Mouse (Mus musculus): ENCODE measurements at regions not wholly inside any gene's neighbourhood (a gene's known extent, or its start where the extent isn't known, plus 50 kb on each side); places are given as distances from the start of the nearest gene placed in this dataset.

DNA sequence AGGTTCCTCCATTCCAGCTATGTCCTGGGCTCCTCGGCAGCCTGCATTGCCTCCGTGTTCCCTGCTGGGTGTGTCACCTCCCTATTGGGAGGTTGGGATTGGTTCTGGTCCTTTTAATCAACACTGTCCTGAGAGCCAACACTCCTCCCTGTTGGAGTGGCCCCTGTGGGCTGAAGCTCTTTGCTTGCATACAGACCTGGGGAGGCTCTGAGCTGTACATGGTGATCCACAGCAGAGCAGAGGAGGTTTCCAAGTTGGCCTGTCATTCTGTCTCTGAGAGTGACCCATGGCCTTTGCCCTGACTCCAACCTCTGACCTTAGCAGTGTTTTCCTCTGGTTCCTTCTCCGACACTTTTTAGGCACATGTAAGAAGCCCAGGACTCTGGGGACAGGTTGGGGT is 132.4 kb downstream of the Tpra1 start:
- H3K4me1 ChIP-seq (ENCODE audit: control insufficient read depth, insufficient read depth, low read length): no peaks in the 10 kb centered on the region
- H3K27ac ChIP-seq (ENCODE audit: control insufficient read depth, insufficient read depth, low read depth, low read length): no peak overlapping the region
- TF ChIP-seq POLR2A (IDR thresholded peaks at IDR 0.05; ENCODE audit: control insufficient read depth, low read depth, low read length) (no peak), CTCF (IDR thresholded peaks at IDR 0.05; ENCODE audit: control insufficient read depth, insufficient read depth, insufficient replicate concordance, low read depth, low read length) (no peak)
- no peaks in the 10 kb centered on the region for H3K27me3 ChIP-seq (ENCODE audit: control insufficient read depth, insufficient read depth, low read length)
- H3K36me3 ChIP-seq (ENCODE audit: control insufficient read depth, insufficient read depth, low read length): no peaks in the 10 kb centered on the region
- no peak overlapping the region for H3K4me3 ChIP-seq (ENCODE audit: control insufficient read depth, low read depth, low read length)

DNA sequence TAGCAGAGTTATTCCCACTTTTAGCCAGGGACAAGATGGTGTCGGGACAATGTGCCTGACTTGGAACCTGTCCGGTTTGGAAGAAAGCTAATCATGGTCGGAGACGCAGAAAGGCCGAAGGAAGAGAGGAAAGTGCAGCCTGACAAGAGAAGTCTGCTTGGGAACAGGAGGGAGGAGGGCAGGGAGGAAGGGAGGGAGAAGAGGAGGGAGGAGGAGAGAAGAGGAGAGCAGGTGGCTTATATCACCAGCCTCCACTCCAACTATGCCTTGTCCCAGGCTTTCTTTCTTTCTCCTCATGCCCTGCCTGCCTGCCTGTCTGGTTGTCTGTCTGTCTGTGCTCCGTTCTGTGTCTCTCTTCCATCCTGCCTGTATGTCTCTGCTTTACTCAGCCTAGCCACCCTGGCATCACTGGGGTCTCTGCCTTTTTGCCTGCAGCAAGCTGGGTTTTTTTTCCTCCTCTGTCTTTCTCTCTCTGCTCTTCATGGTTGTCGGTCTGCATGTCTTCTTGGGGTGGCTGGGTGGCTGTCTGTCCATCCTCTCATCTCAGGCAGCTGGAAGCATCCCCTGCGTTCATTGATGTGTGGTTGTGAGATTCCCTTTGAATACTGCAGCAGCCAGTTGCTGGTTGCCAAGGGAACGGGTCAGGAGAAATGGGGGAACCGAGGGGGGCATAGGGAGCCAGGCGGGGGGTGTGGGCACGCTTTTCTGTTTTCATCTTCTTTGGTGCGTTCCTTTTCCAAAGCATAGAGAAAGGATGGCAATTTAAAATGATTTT is 133.2 kb downstream of the Tpra1 start:
- Histone ChIP-seq H3K36me3 (ENCODE audit: control insufficient read depth, insufficient read depth, low read length) (no peaks in the 10 kb centered on the region), H3K4me1 (ENCODE audit: control insufficient read depth, insufficient read depth, low read length) (no peaks in the 10 kb centered on the region), H3K27ac (ENCODE audit: control insufficient read depth, insufficient read depth, low read depth, low read length) (no peak overlapping the region), H3K27me3 (ENCODE audit: control insufficient read depth, insufficient read depth, low read length) (no peaks in the 10 kb centered on the region), H3K4me3 (ENCODE audit: control insufficient read depth, low read depth, low read length) (no peak overlapping the region)
- TF ChIP-seq CTCF (IDR thresholded peaks at IDR 0.05; ENCODE audit: control insufficient read depth, insufficient read depth, insufficient replicate concordance, low read depth, low read length): no peak
- TF ChIP-seq POLR2A (IDR thresholded peaks at IDR 0.05; ENCODE audit: control insufficient read depth, low read depth, low read length): no peak

DNA sequence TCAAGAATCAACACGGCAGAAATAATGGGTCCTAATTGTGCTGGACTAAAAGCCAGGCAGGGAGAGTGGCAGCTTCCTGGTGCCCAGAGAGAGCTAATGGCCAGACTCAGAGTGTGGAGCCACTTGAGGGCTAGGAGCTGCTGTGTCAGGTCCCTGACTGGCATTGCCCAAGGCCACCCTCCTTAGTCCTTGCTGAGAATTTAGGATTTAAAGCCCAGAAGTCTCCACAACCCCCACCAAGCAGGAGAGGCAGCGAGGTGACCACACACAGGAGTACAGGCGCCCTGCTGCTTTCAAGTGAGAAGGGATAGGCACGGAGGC is 133.7 kb downstream of the Tpra1 start:
- no peaks in the 10 kb centered on the region for H3K4me1 ChIP-seq (ENCODE audit: control insufficient read depth, insufficient read depth, low read length)
- TF ChIP-seq CTCF (IDR thresholded peaks at IDR 0.05; ENCODE audit: control insufficient read depth, insufficient read depth, insufficient replicate concordance, low read depth, low read length): no peak
- no peak for TF ChIP-seq POLR2A (IDR thresholded peaks at IDR 0.05; ENCODE audit: control insufficient read depth, low read depth, low read length)

DNA sequence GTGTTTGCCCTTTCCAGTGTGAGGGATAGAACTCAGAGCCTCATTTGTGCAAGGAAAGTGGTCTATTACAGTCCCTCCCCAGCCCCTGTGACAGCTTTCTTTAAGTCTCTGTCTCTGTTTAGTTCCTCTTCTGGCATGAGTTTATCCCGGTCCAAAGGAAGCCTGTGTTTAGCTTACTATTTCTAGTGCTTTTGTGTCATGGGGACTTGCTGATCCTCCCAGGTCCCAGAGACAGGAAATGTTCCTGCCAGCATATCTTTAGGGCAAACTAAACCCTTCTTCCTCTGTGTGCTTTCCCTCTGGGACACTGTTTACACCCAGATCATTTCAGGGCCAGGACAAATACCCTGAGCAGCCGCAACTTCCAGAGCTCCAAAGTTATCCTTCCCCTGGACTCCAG is 135.3 kb downstream of the Tpra1 start:
- TF ChIP-seq POLR2A (IDR thresholded peaks at IDR 0.05; ENCODE audit: control insufficient read depth, low read depth, low read length): no peak
- no peak for TF ChIP-seq CTCF (IDR thresholded peaks at IDR 0.05; ENCODE audit: control insufficient read depth, insufficient read depth, insufficient replicate concordance, low read depth, low read length)
- H3K4me1 ChIP-seq (ENCODE audit: control insufficient read depth, insufficient read depth, low read length): no peaks in the 10 kb centered on the region
- no peak overlapping the region for H3K4me3 ChIP-seq (ENCODE audit: control insufficient read depth, low read depth, low read length)
- H3K36me3 ChIP-seq (ENCODE audit: control insufficient read depth, insufficient read depth, low read length): no peaks in the 10 kb centered on the region
- no peak overlapping the region for H3K27ac ChIP-seq (ENCODE audit: control insufficient read depth, insufficient read depth, low read depth, low read length)
- no peaks in the 10 kb centered on the region for H3K27me3 ChIP-seq (ENCODE audit: control insufficient read depth, insufficient read depth, low read length)

More for the DNA sequence above, 133.7 kb downstream of the Tpra1 start:
- no peak overlapping the region for H3K27ac ChIP-seq (ENCODE audit: control insufficient read depth, insufficient read depth, low read depth, low read length)
- no peaks in the 10 kb centered on the region for H3K27me3 ChIP-seq (ENCODE audit: control insufficient read depth, insufficient read depth, low read length)
- H3K36me3 ChIP-seq (ENCODE audit: control insufficient read depth, insufficient read depth, low read length): no peaks in the 10 kb centered on the region
- no peak overlapping the region for H3K4me3 ChIP-seq (ENCODE audit: control insufficient read depth, low read depth, low read length)

DNA sequence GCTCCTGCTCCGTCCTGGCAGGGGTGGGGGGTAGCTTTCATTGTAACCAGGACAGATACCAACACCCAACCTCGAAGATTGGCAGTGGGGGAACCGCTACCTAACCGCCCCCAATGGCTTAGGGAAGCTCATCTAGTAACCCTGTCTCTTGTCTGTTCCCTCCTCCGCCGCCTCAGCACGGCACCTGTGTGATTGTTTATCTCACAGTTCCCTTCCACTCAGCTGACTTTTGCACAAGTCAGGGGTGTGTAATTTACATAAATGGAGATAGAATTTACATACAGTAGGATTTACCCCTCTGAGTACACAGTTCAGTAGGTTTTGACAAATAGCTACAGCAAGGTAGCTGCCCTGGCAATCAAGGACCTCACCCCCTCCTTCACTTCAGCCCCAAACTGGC is 135.8 kb downstream of the Tpra1 start:
- no peak for TF ChIP-seq CTCF (IDR thresholded peaks at IDR 0.05; ENCODE audit: control insufficient read depth, insufficient read depth, insufficient replicate concordance, low read depth, low read length)
- TF ChIP-seq POLR2A (IDR thresholded peaks at IDR 0.05; ENCODE audit: control insufficient read depth, low read depth, low read length): no peak
- Histone ChIP-seq H3K27ac (ENCODE audit: control insufficient read depth, insufficient read depth, low read depth, low read length) (no peak overlapping the region), H3K4me3 (ENCODE audit: control insufficient read depth, low read depth, low read length) (no peak overlapping the region), H3K4me1 (ENCODE audit: control insufficient read depth, insufficient read depth, low read length) (no peaks in the 10 kb centered on the region), H3K27me3 (ENCODE audit: control insufficient read depth, insufficient read depth, low read length) (no peaks in the 10 kb centered on the region), H3K36me3 (ENCODE audit: control insufficient read depth, insufficient read depth, low read length) (no peaks in the 10 kb centered on the region)

DNA sequence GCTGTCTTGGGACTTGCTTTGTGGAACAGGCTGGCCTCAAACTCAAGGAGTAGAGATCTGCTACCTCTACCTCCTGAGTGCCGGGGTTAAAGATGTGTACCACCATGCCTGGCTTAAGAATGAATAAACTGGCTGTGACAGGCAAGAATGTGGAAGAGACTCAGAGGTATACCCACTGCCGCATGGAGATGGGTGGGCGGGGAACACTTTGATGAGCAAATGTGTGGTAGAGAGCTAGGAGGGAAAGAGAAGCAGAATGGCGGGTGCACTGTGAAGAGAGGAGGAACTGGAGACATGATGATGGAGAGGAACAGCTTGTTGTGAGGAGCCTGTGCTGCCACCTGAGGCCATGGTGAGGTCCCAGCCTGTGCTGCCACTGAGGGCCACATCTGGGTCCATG is 138.9 kb downstream of the Tpra1 start:
- no peaks in the 10 kb centered on the region for H3K36me3 ChIP-seq (ENCODE audit: control insufficient read depth, insufficient read depth, low read length)
- TF ChIP-seq CTCF (IDR thresholded peaks at IDR 0.05; ENCODE audit: control insufficient read depth, insufficient read depth, insufficient replicate concordance, low read depth, low read length) (no peak), POLR2A (IDR thresholded peaks at IDR 0.05; ENCODE audit: control insufficient read depth, low read depth, low read length) (no peak)
- H3K27me3 ChIP-seq (ENCODE audit: control insufficient read depth, insufficient read depth, low read length): no peaks in the 10 kb centered on the region
- no peaks in the 10 kb centered on the region for H3K4me1 ChIP-seq (ENCODE audit: control insufficient read depth, insufficient read depth, low read length)
- H3K4me3 ChIP-seq (ENCODE audit: control insufficient read depth, low read depth, low read length): no peak overlapping the region
- H3K27ac ChIP-seq (ENCODE audit: control insufficient read depth, insufficient read depth, low read depth, low read length): no peak overlapping the region

DNA sequence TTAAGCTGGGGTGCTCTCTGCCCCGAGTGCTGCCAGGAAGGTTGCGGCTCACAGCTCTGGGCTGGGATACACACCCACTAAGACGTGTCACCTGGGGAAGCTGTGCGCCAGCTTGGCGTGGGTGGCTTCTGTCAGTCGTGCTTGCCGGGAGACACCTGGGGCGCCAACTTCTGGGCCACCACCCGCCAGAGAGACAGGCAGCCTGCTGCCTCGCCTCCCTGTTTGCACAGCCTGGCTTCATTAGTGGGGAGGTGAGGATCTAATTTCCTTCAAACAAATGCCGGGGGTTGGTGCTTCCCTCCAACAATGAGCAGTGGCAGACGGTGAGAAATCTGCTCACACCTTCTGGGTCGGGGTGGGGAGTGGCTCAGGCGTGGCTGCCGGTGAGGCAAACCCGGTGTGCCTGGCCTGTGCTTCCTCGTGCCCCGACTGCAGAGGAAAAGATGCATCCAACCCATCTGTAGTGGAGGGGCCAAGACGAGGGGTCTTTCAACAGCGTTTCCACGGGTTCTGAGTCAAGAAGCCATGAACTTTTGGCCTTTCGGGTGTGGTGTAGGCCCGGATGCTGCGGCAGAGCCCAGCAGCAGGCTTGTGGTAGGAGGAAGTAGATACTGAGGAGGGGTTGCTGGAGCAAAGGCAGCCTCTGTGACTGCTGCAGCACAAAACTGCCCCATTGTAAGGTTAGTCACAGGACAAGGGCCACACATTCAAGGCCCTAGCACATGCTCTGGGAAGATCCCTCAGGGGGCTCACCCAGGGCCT is 140.6 kb downstream of the Tpra1 start:
- Histone ChIP-seq H3K36me3 (ENCODE audit: control insufficient read depth, insufficient read depth, low read length) (no peaks in the 10 kb centered on the region), H3K27ac (ENCODE audit: control insufficient read depth, insufficient read depth, low read depth, low read length) (no peak overlapping the region), H3K4me1 (ENCODE audit: control insufficient read depth, insufficient read depth, low read length) (no peaks in the 10 kb centered on the region), H3K27me3 (ENCODE audit: control insufficient read depth, insufficient read depth, low read length) (no peaks in the 10 kb centered on the region), H3K4me3 (ENCODE audit: control insufficient read depth, low read depth, low read length) (no peak overlapping the region)
- TF ChIP-seq CTCF (IDR thresholded peaks at IDR 0.05; ENCODE audit: control insufficient read depth, insufficient read depth, insufficient replicate concordance, low read depth, low read length): no peak
- TF ChIP-seq POLR2A (IDR thresholded peaks at IDR 0.05; ENCODE audit: control insufficient read depth, low read depth, low read length): no peak

Data from testis, adult 2 months (tissue).